Mouse (Mus musculus) forebrain, embryonic 14.5 days (tissue): ENCODE measurements at regions not wholly inside any gene's neighbourhood (a gene's known extent, or its start where the extent isn't known, plus 50 kb on each side); places are given as distances from the start of the nearest gene placed in this dataset.

Experiments
- ATAC-seq: fragments of 200-750 bp; cut with Nextera tagmentation; 2 replicates; pipeline ENCODE4 v1.8.0; 2017; ENCODE audit warnings: mild to moderate bottlenecking, moderate library complexity
- DNase-seq: peaks from one replicate; pipeline ENCODE4 v3.0.0-alpha.2; 2015; ENCODE audit warnings: low spot score
- H3K27ac ChIP-seq: fragments of 300-500 bp; sonication (generic); 2 replicates; pipeline ENCODE4 v1.5.1; 2014; ENCODE audit warnings: low read depth, mild to moderate bottlenecking, control low read depth, low read length, moderate library complexity
- H3K27me3 ChIP-seq: fragments of 300-500 bp; sonication (generic); replicated peaks from 2 replicates; pipeline ENCODE4 v1.6.1; 2014; ENCODE audit warnings: low read length, control low read depth, mixed read lengths; ENCODE audit not compliant: control insufficient read depth, insufficient read depth
- H3K36me3 ChIP-seq: fragments of 300-500 bp; sonication (generic); 2 replicates; pipeline ENCODE4 v1.6.1; 2014; ENCODE audit warnings: low read length, control low read depth; ENCODE audit not compliant: control insufficient read depth, insufficient read depth
- H3K4me1 ChIP-seq: fragments of 300-500 bp; sonication (generic); 2 replicates; pipeline ENCODE4 v1.6.1; 2014; ENCODE audit warnings: antibody characterized with exemption, low read length, control low read depth; ENCODE audit not compliant: control insufficient read depth, insufficient read depth
- H3K4me2 ChIP-seq: fragments of 300-500 bp; sonication (generic); 2 replicates; pipeline ENCODE4 v1.6.1; 2014; ENCODE audit warnings: mild to moderate bottlenecking, control low read depth, low read length
- H3K4me3 ChIP-seq: fragments of 300-500 bp; sonication (generic); 2 replicates; pipeline ENCODE4 v1.5.1; 2014; ENCODE audit warnings: low read depth, low read length, control low read depth
- H3K9ac ChIP-seq: fragments of 300-500 bp; sonication (generic); 2 replicates; pipeline ENCODE4 v1.6.1; 2014; ENCODE audit warnings: mild to moderate bottlenecking, low read length, control low read depth, moderate library complexity
- H3K9me3 ChIP-seq: fragments of 300-500 bp; sonication (generic); replicated peaks from 2 replicates; pipeline ENCODE4 v1.6.1; 2016; ENCODE audit warnings: low read length, control low read depth, mixed read lengths; ENCODE audit not compliant: control insufficient read depth
- WGBS: fragments of 180-500 bp; shearing (Covaris S2); extraction: QIAGEN DNeasy Blood & Tissue Kit; methylation state at CpG from one replicate; pipeline ENCODE4 v1.1.7; 2014; 5-methylcytosine and 5-hydroxymethylcytosine counted together

- no peaks in the 10 kb centered on the region for H3K36me3 ChIP-seq
- H3K27ac ChIP-seq = no peak overlapping the region
- no peaks in the 10 kb centered on the region for H3K9me3 ChIP-seq
- no peak for DNase-seq
- H3K4me3 ChIP-seq = no peak overlapping the region
- no peaks in the 10 kb centered on the region for H3K27me3 ChIP-seq
- ATAC-seq = no peak
- 94% methylated on average over 6 of the region's 6 CpGs for WGBS
- no peaks in the 10 kb centered on the region for H3K4me1 ChIP-seq
- no peak overlapping the region for H3K4me2 ChIP-seq
- no peak overlapping the region for H3K9ac ChIP-seq
Observed at GRCm38 (mm10) chr13:83045516-83045915, 458.3 kb upstream of the Mef2c start.

DNA sequence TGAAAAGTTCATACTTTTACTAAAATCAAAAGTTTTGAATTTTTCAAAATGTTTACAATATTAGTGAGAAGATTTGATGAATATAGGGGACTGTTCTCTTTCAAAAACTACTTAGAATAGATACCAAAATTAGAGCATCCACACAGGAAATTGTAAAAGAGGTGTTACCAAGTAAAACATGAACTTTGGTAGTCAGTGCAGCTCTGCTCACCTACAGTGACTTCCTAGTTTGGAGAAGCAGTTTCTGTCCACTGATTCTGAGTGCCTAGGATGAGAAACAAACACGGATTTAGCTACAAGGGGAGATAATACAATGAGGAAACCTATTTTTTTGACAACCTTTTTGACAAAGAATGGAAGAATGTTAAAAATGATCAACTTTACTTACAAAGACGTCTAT, 457.9 kb upstream of the Mef2c start:
- ATAC-seq = no peak
- no peaks in the 10 kb centered on the region for H3K4me1 ChIP-seq
- H3K4me3 ChIP-seq = no peak overlapping the region
- H3K27me3 ChIP-seq = no peaks in the 10 kb centered on the region
- no peaks in the 10 kb centered on the region for H3K36me3 ChIP-seq
- DNase-seq = no peak
- no peaks in the 10 kb centered on the region for H3K9me3 ChIP-seq
- no peak overlapping the region for H3K27ac ChIP-seq
- no peak overlapping the region for H3K4me2 ChIP-seq
- H3K9ac ChIP-seq = no peak overlapping the region
- WGBS = 80% methylated on average over 2 of the region's 2 CpGs

DNA sequence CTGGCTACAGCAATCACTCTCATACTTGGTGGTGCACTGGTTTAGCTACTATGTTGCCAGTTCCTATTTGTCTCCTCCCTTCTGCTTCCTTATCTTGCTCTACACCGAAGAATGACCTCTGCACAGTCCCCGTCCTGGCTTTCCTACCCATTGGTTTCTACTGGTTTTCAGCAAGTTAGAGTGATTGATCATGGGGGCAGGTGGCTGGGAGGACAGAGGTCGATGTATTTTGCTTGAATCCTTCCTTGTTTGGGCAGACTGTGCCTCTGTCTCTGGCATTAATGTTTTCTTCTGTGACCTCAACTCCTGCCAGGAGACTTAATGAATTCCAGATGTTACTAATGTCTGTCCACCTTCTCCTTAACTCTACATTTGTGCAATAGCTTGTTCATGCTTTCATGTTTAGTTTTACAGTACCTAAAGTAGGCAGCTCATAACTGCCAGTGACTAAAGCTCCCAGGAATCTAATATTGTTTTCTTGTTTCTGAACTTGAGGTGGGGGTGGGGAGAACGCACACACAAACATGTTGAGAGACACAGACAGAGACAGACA, 457.2 kb upstream of the Mef2c start:
- Histone ChIP-seq H3K4me3 (no peak overlapping the region), H3K9ac (no peak overlapping the region), H3K36me3 (no peaks in the 10 kb centered on the region), H3K9me3 (no peaks in the 10 kb centered on the region), H3K4me1 (no peaks in the 10 kb centered on the region), H3K4me2 (no peak overlapping the region), H3K27me3 (no peaks in the 10 kb centered on the region), H3K27ac (no peak overlapping the region)
- WGBS = 81% methylated on average over 4 of the region's 4 CpGs
- no peak for ATAC-seq
- DNase-seq = no peak

DNA sequence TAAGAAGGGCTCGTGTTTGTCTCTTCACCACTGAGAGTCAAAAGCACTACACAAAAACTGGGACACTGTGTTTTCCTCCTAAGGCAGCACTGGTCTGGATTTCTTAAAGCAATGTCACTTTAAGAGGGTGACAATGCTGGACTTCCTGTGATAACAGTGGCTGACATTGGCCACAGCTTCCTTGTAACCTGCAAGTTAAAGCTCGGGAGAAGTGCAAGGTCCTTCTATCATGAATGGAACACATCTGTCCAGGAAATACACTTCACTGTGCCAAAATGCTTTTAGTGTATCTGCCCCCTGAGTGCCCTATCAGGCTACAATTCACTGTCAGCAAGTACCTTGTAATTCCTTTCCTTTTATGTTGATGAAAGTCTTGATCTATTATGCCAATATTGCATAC, 448.0 kb upstream of the Mef2c start:
- H3K9ac ChIP-seq = no peak overlapping the region
- no peak overlapping the region for H3K4me2 ChIP-seq
- no peak overlapping the region for H3K27ac ChIP-seq
- no peaks in the 10 kb centered on the region for H3K9me3 ChIP-seq
- no peak overlapping the region for H3K4me3 ChIP-seq
- H3K27me3 ChIP-seq = no peaks in the 10 kb centered on the region
- no peak for ATAC-seq
- no peaks in the 10 kb centered on the region for H3K4me1 ChIP-seq
- DNase-seq = no peak
- 86% methylated on average over 2 of the region's 2 CpGs for WGBS
- H3K36me3 ChIP-seq = no peaks in the 10 kb centered on the region

DNA sequence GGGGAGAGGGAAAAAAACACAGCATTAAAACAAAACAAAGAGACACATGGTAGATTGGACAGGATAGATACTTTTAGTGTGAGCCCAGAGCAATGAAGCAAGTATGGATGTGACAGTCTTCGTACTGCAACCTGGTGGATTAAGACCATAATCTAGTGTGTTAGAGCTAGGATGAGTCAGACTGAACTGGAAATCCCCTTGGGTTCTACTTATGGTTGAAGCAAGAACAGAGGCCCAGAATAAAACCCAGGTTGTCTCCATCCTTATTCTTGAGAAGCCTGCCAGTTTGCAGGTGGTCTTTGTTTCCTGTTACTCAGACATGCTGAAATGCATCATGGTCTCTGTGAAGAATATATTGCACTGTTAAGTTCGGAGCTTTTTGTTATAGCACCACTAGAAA, 447.4 kb upstream of the Mef2c start:
- no peak for DNase-seq
- H3K27ac ChIP-seq = no peak overlapping the region
- 91% methylated on average over 2 of the region's 2 CpGs for WGBS
- H3K4me2 ChIP-seq = no peak overlapping the region
- H3K4me1 ChIP-seq = no peaks in the 10 kb centered on the region
- no peak for ATAC-seq
- no peak overlapping the region for H3K9ac ChIP-seq
- no peaks in the 10 kb centered on the region for H3K9me3 ChIP-seq
- H3K36me3 ChIP-seq = no peaks in the 10 kb centered on the region
- H3K4me3 ChIP-seq = no peak overlapping the region
- no peaks in the 10 kb centered on the region for H3K27me3 ChIP-seq

GRCm38 (mm10) chr13:83064727-83065126, 439.1 kb upstream of the Mef2c start:
- ATAC-seq (no peak), DNase-seq (no peak)
- Histone ChIP-seq H3K27ac (no peak overlapping the region), H3K36me3 (no peaks in the 10 kb centered on the region), H3K9ac (no peak overlapping the region), H3K4me2 (no peak overlapping the region), H3K4me1 (no peaks in the 10 kb centered on the region), H3K4me3 (no peak overlapping the region), H3K27me3 (no peaks in the 10 kb centered on the region), H3K9me3 (no peaks in the 10 kb centered on the region)
- 89% methylated on average over 5 of the region's 5 CpGs for WGBS

DNA sequence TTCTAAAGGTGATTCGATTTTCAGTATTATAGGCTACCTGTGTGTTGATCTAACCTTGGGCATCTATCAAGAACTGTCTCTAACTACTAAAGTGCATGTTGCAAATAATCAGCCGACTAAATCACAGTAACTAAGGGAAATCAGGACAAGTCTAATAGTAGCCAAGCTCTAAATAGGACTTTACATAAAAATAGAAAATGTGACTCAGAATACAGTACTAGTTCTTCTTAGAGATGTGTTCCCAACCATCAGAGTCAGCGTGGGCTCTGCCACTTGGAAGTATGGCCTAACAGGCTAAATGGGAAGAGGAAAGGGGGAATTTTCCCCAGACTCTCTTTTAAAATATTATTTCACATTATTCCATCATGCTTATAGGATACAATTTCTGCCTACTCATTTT, 438.6 kb upstream of the Mef2c start:
- Histone ChIP-seq H3K4me2 (no peak overlapping the region), H3K36me3 (no peaks in the 10 kb centered on the region), H3K27me3 (no peaks in the 10 kb centered on the region), H3K4me3 (no peak overlapping the region), H3K27ac (no peak overlapping the region), H3K4me1 (no peaks in the 10 kb centered on the region), H3K9me3 (no peaks in the 10 kb centered on the region), H3K9ac (no peak overlapping the region)
- ATAC-seq (no peak), DNase-seq (no peak)
- WGBS = 89% methylated on average over 3 of the region's 3 CpGs

- H3K27me3 ChIP-seq = no peaks in the 10 kb centered on the region
- no peaks in the 10 kb centered on the region for H3K36me3 ChIP-seq
- DNase-seq = no peak
- H3K9me3 ChIP-seq = no peaks in the 10 kb centered on the region
- no peak overlapping the region for H3K27ac ChIP-seq
- no peak overlapping the region for H3K4me2 ChIP-seq
- no peak for ATAC-seq
- no peak overlapping the region for H3K4me3 ChIP-seq
- H3K4me1 ChIP-seq = no peaks in the 10 kb centered on the region
- 64% methylated on average over 8 of the region's 8 CpGs for WGBS
- no peak overlapping the region for H3K9ac ChIP-seq
Observed at GRCm38 (mm10) chr13:83066115-83066753, 437.6 kb upstream of the Mef2c start.

DNA sequence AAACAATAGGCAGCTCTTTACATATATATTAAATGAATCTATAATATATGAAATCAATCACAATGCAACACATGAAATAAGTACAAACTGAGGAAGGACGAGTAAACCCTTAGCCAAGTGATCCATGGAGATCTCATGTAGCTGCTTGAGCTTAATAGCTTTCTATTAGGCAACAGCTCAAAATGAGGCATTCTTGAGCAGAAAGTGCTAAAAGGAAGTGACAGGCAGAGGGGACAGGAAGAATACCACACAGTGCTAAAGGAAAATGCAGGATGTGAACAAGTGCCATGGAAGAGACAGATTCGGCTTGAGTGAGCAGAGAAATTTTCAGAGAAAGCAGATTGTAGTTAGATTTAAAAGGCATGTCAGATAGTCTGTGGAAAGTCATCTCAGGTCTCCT, 436.3 kb upstream of the Mef2c start:
- H3K4me3 ChIP-seq = no peak overlapping the region
- H3K9ac ChIP-seq = no peak overlapping the region
- no peaks in the 10 kb centered on the region for H3K9me3 ChIP-seq
- no peaks in the 10 kb centered on the region for H3K36me3 ChIP-seq
- no peaks in the 10 kb centered on the region for H3K4me1 ChIP-seq
- H3K27ac ChIP-seq = no peak overlapping the region
- WGBS = 85% methylated on average over 2 of the region's 2 CpGs
- H3K4me2 ChIP-seq = no peak overlapping the region
- no peak for ATAC-seq
- H3K27me3 ChIP-seq = no peaks in the 10 kb centered on the region
- DNase-seq = no peak
